In the genomic region with DNA sequence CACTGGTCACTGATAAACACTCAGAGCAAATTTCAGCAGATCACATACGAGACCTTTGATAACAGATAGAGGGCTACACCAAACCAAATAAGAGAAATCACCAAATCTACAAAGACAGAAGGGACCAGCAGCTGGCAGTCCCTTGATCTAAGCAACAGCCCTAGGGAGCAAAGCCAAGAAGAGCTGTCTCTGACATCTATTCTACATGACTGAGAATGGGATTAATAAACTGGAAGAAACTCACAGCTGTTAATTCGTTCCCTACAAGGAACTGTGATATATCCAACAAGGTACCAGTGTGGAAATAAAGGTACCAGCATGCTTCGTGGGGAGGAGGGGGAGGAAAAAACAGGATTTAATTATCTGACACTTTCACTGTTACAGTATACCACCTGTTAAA, we compare ENCODE assay signal across 20 mouse cellular contexts.
DNase-seq lines count a peak whose midpoint lies in the region; ATAC-seq lines count a peak whose summit lies in the region.
"Had no signal": no experiment of that assay in that cellular context is flagged by ENCODE, and none has a peak within 500 bp of the region (broad histone marks: within the 10 kb centered on the region; RNA-seq: fewer than 3 reads in every experiment).

No protein-coding gene starts in this region.

- no peak overlapping the region for H3K9ac ChIP-seq in forebrain, embryonic 16.5 days (replicated peaks; ENCODE audit: low read depth, low read length)
- H3K9ac ChIP-seq: embryonic facial prominence, embryonic 12.5 days; kidney, embryonic 15.5 days; liver, embryonic 13.5 days; midbrain, embryonic 12.5 days had no signal

- no peaks in the 10 kb centered on the region for H3K27me3 ChIP-seq in heart, embryonic 10.5 days (ENCODE audit: insufficient read depth, poor library complexity, severe bottlenecking)
- H3K27me3 ChIP-seq in forebrain, embryonic 16.5 days (replicated peaks; ENCODE audit: control insufficient read depth, insufficient read depth, low read length) = no peaks in the 10 kb centered on the region
- H3K27me3 ChIP-seq: embryonic facial prominence, embryonic 12.5 days; kidney, embryonic 15.5 days; liver, embryonic 13.5 days; midbrain, embryonic 12.5 days had no signal

- ATAC-seq in forebrain, embryonic 16.5 days = peak; percentile 57

- H3K27ac ChIP-seq in heart, embryonic 10.5 days = peak overlapping the region; percentile 33; the same call in 1 of the 2 replicates
- no peak overlapping the region for H3K27ac ChIP-seq in forebrain, embryonic 16.5 days (ENCODE audit: low read length)
- H3K27ac ChIP-seq: embryonic facial prominence, embryonic 12.5 days; kidney, embryonic 15.5 days; liver, embryonic 13.5 days; midbrain, embryonic 12.5 days had no signal

- no peak overlapping the region for H3K4me2 ChIP-seq in forebrain, embryonic 16.5 days (ENCODE audit: low read length)
- H3K4me2 ChIP-seq: embryonic facial prominence, embryonic 12.5 days; kidney, embryonic 15.5 days; liver, embryonic 13.5 days; midbrain, embryonic 12.5 days had no signal

- no peak overlapping the region for H3K4me3 ChIP-seq in heart, embryonic 10.5 days
- no peak overlapping the region for H3K4me3 ChIP-seq in forebrain, embryonic 16.5 days (replicated peaks; ENCODE audit: low read length)
- H3K4me3 ChIP-seq: embryonic facial prominence, embryonic 12.5 days; erythroblast, embryonic 14.5 days; kidney, embryonic 15.5 days; liver, embryonic 13.5 days; midbrain, embryonic 12.5 days had no signal

- no peaks in the 10 kb centered on the region for H3K36me3 ChIP-seq in heart, embryonic 10.5 days
- H3K36me3 ChIP-seq in forebrain, embryonic 16.5 days (ENCODE audit: control insufficient read depth, insufficient read depth) = no peaks in the 10 kb centered on the region
- H3K36me3 ChIP-seq: embryonic facial prominence, embryonic 12.5 days; kidney, embryonic 15.5 days; liver, embryonic 13.5 days; midbrain, embryonic 12.5 days had no signal

- peak; percentile 73 to 81 for DNase-seq in cerebellum, postnatal 10 days
- no peak for DNase-seq in cerebellum, adult 9-11 months
- DNase-seq in heart, embryonic 10.5 days (ENCODE audit: low spot score) = no peak
- no peak for DNase-seq in heart, adult 8-10 months (ENCODE audit: low spot score)
- DNase-seq in layer of hippocampus, adult 11-12 months (ENCODE audit: low spot score) = peak; percentile 15
- DNase-seq in layer of hippocampus, postnatal 10 days (ENCODE audit: low spot score in 2 of 2) = no peak
- DNase-seq in thymus, adult 18-20 months = no peak
- DNase-seq: adrenal gland, postnatal 10 days; cerebellum, adult 8-10 months; kidney, adult 11 months; kidney, postnatal 4 days; liver, embryonic 13.5 days; lung, adult 2 months; lung, postnatal 14 days; thymus, postnatal 14 days had no signal

- no peaks in the 10 kb centered on the region for H3K9me3 ChIP-seq in heart, embryonic 10.5 days
- H3K9me3 ChIP-seq in forebrain, embryonic 16.5 days (ENCODE audit: control insufficient read depth, low read length) = no peaks in the 10 kb centered on the region
- H3K9me3 ChIP-seq: kidney, embryonic 15.5 days; liver, embryonic 13.5 days; midbrain, embryonic 12.5 days had no signal

- H3K4me1 ChIP-seq in heart, embryonic 10.5 days = peaks cover 8% of the 10 kb centered on the region; the same call in 1 of the 2 replicates
- H3K4me1 ChIP-seq in forebrain, embryonic 16.5 days (replicated peaks; ENCODE audit: control insufficient read depth, insufficient read depth, low read length) = 0 out of 2 replicates have a peak, but pooled peaks cover 2% of the 10 kb centered on the region
- H3K4me1 ChIP-seq: embryonic facial prominence, embryonic 12.5 days; kidney, embryonic 15.5 days; liver, embryonic 13.5 days; midbrain, embryonic 12.5 days had no signal

- WGBS in heart, embryonic 10.5 days = 50% methylated on average over 3 of the region's 3 CpGs
- 52% methylated on average over 3 of the region's 3 CpGs for WGBS in forebrain, embryonic 16.5 days

Comparison
In these comparisons a context has a peak if more than half of its experiments do, and no peak if none do; other contexts are left out.
1. DNase-seq: peak in cerebellum, postnatal 10 days (2 of 2) and layer of hippocampus, adult 11-12 months (single experiment); none in cerebellum, adult 9-11 months (single experiment), heart, embryonic 10.5 days (single experiment), heart, adult 8-10 months (single experiment), layer of hippocampus, postnatal 10 days (0 of 2) and thymus, adult 18-20 months (0 of 2).